Mouse (Mus musculus) testis, adult 2 months (tissue): ENCODE data around the gene Zfp579.

Experiments
- CTCF ChIP-seq: fragments of 200-500 bp; IDR thresholded peaks from 2 replicates; pipeline ENCODE4 v1.5.1; 2012; ENCODE audit warnings: low read depth, mild to moderate bottlenecking, inconsistent platforms, low read length, moderate library complexity; ENCODE audit not compliant: control insufficient read depth, insufficient read depth, insufficient replicate concordance
- POLR2A ChIP-seq: fragments of 200-500 bp; IDR thresholded peaks from 2 replicates; pipeline ENCODE4 v1.6.1; 2012; ENCODE audit warnings: low read depth, mild to moderate bottlenecking, inconsistent platforms, low read length, moderate library complexity; ENCODE audit not compliant: control insufficient read depth

- TF ChIP-seq POLR2A: no peak
- TF ChIP-seq CTCF: no peak
These were observed 58.6 kb downstream of the Zfp579 start for GRCm38 (mm10) chr7:4937392-4937791.
